Mouse (Mus musculus) intestine, postnatal 0 days (tissue): Measurements from ENCODE around the gene Trmt61a. TPM values are rescaled to one million over a fixed set of nuclear protein-coding genes. Genes with fewer than 3 reads are reported as not detected.

Experiments
- ATAC-seq: fragments of 200-750 bp; cut with Nextera tagmentation; 2 replicates; pipeline ENCODE4 v1.8.0; 2017; ENCODE audit warnings: mild to moderate bottlenecking, moderate TSS enrichment, moderate library complexity
- H3K27ac ChIP-seq: fragments of 300-500 bp; sonication (generic); 2 replicates; pipeline ENCODE4 v1.5.1; 2014; ENCODE audit warnings: mild to moderate bottlenecking, low read depth, low read length, moderate library complexity
- H3K27me3 ChIP-seq: fragments of 300-500 bp; sonication (generic); replicated peaks from 2 replicates; pipeline ENCODE4 v1.6.1; 2014; ENCODE audit warnings: low read length, mixed read lengths; ENCODE audit not compliant: control insufficient read depth, insufficient read depth
- H3K36me3 ChIP-seq: fragments of 300-500 bp; sonication (generic); 2 replicates; pipeline ENCODE4 v1.6.1; 2014; ENCODE audit warnings: mild to moderate bottlenecking, moderate library complexity; ENCODE audit not compliant: control insufficient read depth, insufficient read depth
- H3K4me1 ChIP-seq: fragments of 300-500 bp; sonication (generic); replicated peaks from 2 replicates; pipeline ENCODE4 v1.6.1; 2014; ENCODE audit warnings: antibody characterized with exemption, low read length, mixed read lengths; ENCODE audit not compliant: control insufficient read depth, insufficient read depth
- H3K4me2 ChIP-seq: fragments of 300-500 bp; sonication (generic); replicated peaks from 2 replicates; pipeline ENCODE4 v1.6.1; 2014; ENCODE audit warnings: low read depth, mild to moderate bottlenecking, moderate library complexity
- H3K4me3 ChIP-seq: fragments of 300-500 bp; sonication (generic); 2 replicates; pipeline ENCODE4 v1.5.1; 2014; ENCODE audit warnings: low read depth, low read length
- H3K9ac ChIP-seq: fragments of 300-500 bp; sonication (generic); 2 replicates; pipeline ENCODE4 v1.6.1; 2014; ENCODE audit warnings: mild to moderate bottlenecking, low read depth, low read length
- H3K9me3 ChIP-seq: fragments of 300-500 bp; sonication (generic); 2 replicates; pipeline ENCODE4 v1.6.1; 2016; ENCODE audit warnings: mixed run types; ENCODE audit not compliant: control insufficient read depth
- CTCF ChIP-seq: sonication (generic); IDR thresholded peaks from 2 replicates; pipeline ENCODE4 v1.5.1; 2016; ENCODE audit warnings: low read depth, mild to moderate bottlenecking, control low read depth, antibody characterized with exemption, moderate library complexity
- WGBS: fragments of 180-500 bp; shearing (Covaris S2); extraction: QIAGEN DNeasy Blood & Tissue Kit; methylation state at CpG from one replicate; pipeline ENCODE4 v1.1.7; 2014; 5-methylcytosine and 5-hydroxymethylcytosine counted together
- polyA plus RNA-seq: library from polyadenylated mRNA; unstranded; fragments of >200 nt; fragmentation: Nextera tagmentation; extraction: Ambion mirVana; gene quantifications from 2 replicates; pipeline ENCODE4 v1.2.1, GENCODE M21; 2015

Gene Trmt61a
- polyA plus RNA-seq, 1 experiment from 2014 or later = 5.6 TPM

DNA sequence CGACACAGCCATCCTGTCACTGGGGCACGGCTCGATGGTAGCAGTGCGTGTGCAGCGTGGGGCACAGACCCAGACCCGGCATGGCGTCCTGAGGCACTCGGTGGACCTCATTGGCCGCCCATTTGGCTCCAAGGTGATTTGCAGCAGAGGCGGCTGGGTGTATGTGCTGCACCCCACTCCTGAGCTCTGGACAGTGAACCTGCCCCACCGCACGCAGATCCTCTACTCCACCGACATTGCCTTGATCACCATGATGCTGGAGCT, 697 bp downstream of the Trmt61a start:
- Histone ChIP-seq H3K27ac (no peak overlapping the region), H3K9me3 (no peaks in the 10 kb centered on the region), H3K4me3 (peak overlapping the region; percentile 84), H3K27me3 (no peaks in the 10 kb centered on the region), H3K36me3 (peaks cover 18% of the 10 kb centered on the region; the same call in 1 of the 2 replicates), H3K4me1 (peaks cover 20% of the 10 kb centered on the region), H3K4me2 (peak overlapping the region; percentile 92), H3K9ac (peak overlapping the region; percentile 59; the same call in 1 of the 2 replicates)
- no peak for ATAC-seq
- TF ChIP-seq CTCF = no peak
- 5% methylated on average over 13 of the region's 13 CpGs for whole genome bisulfite sequencing

DNA sequence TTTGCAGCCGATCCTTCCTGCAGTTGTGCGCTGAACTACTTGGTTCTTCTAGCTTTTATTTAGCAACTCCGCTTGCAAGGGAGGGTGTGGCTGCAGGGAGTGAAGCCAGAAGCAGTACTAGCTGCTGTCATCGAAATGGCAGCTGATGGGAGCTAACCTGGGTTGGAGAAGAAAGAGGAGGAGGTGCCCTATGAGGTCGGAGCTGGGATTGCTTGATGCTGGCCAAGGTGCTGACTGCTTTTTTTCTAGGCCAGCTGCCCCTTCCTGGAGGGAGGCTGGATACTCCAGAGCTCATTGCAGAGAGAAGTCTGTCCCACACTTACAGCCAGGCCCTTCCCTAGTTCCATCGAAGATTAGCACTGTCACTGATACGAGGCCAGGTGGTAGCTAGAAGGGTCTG, 1.1 kb downstream of the Trmt61a start:
- Histone ChIP-seq H3K4me1 (peaks cover 20% of the 10 kb centered on the region), H3K27ac (no peak overlapping the region)
- WGBS = 33% methylated on average over 7 of the region's 7 CpGs

DNA sequence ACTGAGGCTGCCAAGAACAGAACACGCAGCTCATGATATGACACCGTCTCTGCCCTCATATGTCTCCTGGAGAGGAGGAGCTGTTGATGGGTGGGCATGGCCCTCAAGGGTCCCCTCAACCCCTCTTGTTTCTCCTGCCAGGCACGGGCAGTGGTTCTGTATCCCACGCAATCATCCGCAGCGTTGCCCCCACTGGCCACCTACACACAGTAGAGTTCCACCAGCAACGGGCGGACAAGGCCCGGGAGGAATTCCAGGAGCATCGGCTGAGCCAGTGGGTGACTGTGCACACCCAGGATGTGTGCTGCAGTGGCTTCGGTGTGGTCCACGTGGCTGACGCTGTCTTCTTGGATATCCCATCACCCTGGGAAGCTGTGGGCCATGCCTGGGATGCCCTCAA, 2.8 kb downstream of the Trmt61a start:
- no peak for ATAC-seq
- Histone ChIP-seq H3K4me3 (no peak overlapping the region), H3K9ac (no peak overlapping the region), H3K36me3 (peaks cover 18% of the 10 kb centered on the region; the same call in 1 of the 2 replicates), H3K9me3 (no peaks in the 10 kb centered on the region), H3K4me2 (no peak overlapping the region), H3K4me1 (peaks cover 20% of the 10 kb centered on the region), H3K27me3 (no peaks in the 10 kb centered on the region), H3K27ac (peak overlapping the region; percentile 28; the same call in 1 of the 2 replicates)
- TF ChIP-seq CTCF = no peak
- 86% methylated on average over 13 of the region's 13 CpGs for WGBS

More for the DNA sequence above, 1.1 kb downstream of the Trmt61a start:
- peak overlapping the region; percentile 92 for H3K4me2 ChIP-seq
- no peaks in the 10 kb centered on the region for H3K9me3 ChIP-seq
- no peak for ATAC-seq
- no peak for TF ChIP-seq CTCF
- peak overlapping the region; percentile 84 for H3K4me3 ChIP-seq
- H3K27me3 ChIP-seq = no peaks in the 10 kb centered on the region
- peaks cover 18% of the 10 kb centered on the region; the same call in 1 of the 2 replicates for H3K36me3 ChIP-seq
- peak overlapping the region; percentile 59; the same call in 1 of the 2 replicates for H3K9ac ChIP-seq

DNA sequence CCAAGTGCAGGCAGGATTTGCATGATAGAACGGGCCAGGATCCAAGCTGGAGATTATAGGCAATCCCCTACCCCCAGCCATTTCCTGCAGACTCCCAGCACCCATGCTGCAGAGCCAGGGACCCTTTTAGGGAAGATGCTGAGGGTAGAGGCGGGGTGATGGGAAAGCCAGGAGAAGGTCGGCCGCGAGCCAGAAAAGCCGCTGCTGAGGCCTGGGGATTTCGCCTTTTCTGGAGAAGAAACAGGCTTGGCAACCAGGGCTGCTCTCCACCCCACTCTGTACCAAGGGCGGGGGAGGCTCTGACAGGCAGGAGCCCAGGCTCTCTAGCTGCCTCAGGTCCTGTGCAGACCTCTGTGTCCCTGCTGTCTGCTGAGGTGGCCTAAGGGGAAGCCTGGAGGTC, 3.4 kb downstream of the Trmt61a start:
- 67% methylated on average over 8 of the region's 8 CpGs for WGBS
- 0 out of 2 replicates have a peak overlapping the region, but pooled peaks have one; percentile 58 for H3K27ac ChIP-seq
- H3K27me3 ChIP-seq = no peaks in the 10 kb centered on the region
- H3K36me3 ChIP-seq = peaks cover 18% of the 10 kb centered on the region; the same call in 1 of the 2 replicates
- no peak for TF ChIP-seq CTCF
- H3K9me3 ChIP-seq = no peaks in the 10 kb centered on the region
- ATAC-seq = no peak
- no peak overlapping the region for H3K9ac ChIP-seq
- no peak overlapping the region for H3K4me2 ChIP-seq
- peaks cover 20% of the 10 kb centered on the region for H3K4me1 ChIP-seq
- no peak overlapping the region for H3K4me3 ChIP-seq

DNA sequence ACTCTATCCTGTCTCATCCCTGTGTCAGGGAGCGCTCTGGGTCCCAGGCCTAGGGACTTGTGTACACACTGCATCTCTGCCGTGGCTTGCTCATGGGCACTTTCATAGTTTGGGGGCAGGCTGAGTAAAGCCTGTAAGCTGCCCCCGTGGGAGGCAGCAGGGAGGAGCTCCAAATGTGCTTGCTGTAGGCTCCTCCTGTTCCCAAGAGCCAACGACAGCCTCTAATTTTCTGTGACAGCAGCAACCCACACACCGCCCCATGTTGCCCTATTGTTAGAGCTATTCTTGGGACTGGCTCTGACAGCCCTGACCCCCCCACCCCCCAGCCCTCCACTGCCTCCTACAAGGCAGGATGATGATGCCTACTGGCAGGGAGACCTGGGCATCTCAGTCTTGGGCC, 4.1 kb downstream of the Trmt61a start:
- Histone ChIP-seq H3K27me3 (no peaks in the 10 kb centered on the region), H3K4me1 (peaks cover 18% of the 10 kb centered on the region), H3K27ac (peak overlapping the region; percentile 58; the same call in 1 of the 2 replicates), H3K4me3 (no peak overlapping the region), H3K9ac (no peak overlapping the region), H3K9me3 (no peaks in the 10 kb centered on the region), H3K36me3 (peaks cover 18% of the 10 kb centered on the region; the same call in 1 of the 2 replicates), H3K4me2 (no peak overlapping the region)
- no peak for TF ChIP-seq CTCF
- ATAC-seq = no peak
- 63% methylated on average over 5 of the region's 5 CpGs for WGBS

DNA sequence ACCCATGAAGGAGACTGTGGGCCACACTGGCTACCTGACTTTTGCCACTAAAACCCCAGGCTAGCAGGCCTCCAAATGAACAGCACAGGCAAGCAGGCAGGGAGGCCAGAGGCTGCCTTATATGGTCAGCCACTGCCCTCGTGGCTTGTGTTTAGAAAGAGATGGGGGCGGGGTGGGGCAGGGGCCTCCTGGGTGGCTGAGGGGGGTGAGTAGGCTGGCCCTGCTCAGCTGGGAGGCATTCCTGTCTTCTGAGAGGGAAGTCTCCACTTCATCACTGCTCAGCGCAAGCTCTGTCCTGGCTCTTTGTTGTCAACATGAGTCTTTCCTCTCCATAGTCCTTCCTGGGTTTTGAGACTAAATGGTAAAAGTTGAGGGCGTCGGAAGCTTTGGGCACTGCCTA, 4.9 kb downstream of the Trmt61a start:
- no peak for ATAC-seq
- Histone ChIP-seq H3K4me2 (no peak overlapping the region), H3K36me3 (peaks cover 18% of the 10 kb centered on the region; the same call in 1 of the 2 replicates), H3K27ac (peak overlapping the region; percentile 58), H3K4me1 (peaks cover 20% of the 10 kb centered on the region; the same call in 1 of the 2 replicates), H3K9ac (no peak overlapping the region), H3K27me3 (no peaks in the 10 kb centered on the region), H3K9me3 (no peaks in the 10 kb centered on the region), H3K4me3 (no peak overlapping the region)
- no peak for TF ChIP-seq CTCF
- 44% methylated on average over 5 of the region's 5 CpGs for WGBS

DNA sequence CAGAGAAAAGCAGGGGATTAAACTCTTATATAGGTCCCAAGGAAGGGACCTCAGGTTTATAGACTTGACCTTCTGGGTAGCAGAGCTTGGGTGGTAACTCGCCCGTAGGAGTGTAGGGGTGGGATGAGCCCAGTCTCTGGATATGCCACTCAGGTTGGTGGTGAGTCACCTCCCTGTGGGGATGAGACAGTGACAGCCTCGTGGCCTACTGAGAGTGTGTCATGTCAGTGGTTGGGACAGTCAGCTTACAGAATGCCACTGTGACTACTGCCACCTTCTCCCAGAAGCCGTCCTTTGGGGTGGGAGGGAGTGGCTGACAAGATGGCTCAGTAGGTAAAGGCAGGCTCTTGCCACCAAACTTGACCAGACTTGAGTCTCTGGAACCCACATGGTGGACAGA, 8.5 kb downstream of the Trmt61a start:
- Histone ChIP-seq H3K9me3 (no peaks in the 10 kb centered on the region), H3K4me2 (no peak overlapping the region), H3K9ac (no peak overlapping the region), H3K36me3 (peaks cover 8% of the 10 kb centered on the region; the same call in 1 of the 2 replicates), H3K4me1 (peaks cover 26% of the 10 kb centered on the region; the same call in 1 of the 2 replicates), H3K27me3 (no peaks in the 10 kb centered on the region), H3K27ac (0 out of 2 replicates have a peak overlapping the region, but pooled peaks have one; percentile 69), H3K4me3 (no peak overlapping the region)
- no peak for TF ChIP-seq CTCF
- no peak for ATAC-seq
- 68% methylated on average over 4 of the region's 4 CpGs for WGBS
